Mouse (Mus musculus) hindbrain, postnatal 0 days (tissue): ENCODE data around the gene Snrpa. TPM values are rescaled to one million over a fixed set of nuclear protein-coding genes. Genes with fewer than 3 reads are reported as not detected.
A peak's percentile ranks its signal among the peaks of the same experiment; 100 is the strongest.

ENCODE experiments used
- ATAC-seq: fragments of 200-750 bp; cut with Nextera tagmentation; 2 replicates; pipeline ENCODE4 v1.8.0; 2017; ENCODE audit warnings: mild to moderate bottlenecking, moderate TSS enrichment, moderate library complexity
- DNase-seq: peaks from one replicate; pipeline ENCODE4 v3.0.0-alpha.2; 2015; ENCODE audit warnings: low spot score
- H3K27ac ChIP-seq: fragments of 300-500 bp; sonication (generic); 2 replicates; pipeline ENCODE4 v1.5.1; 2014; ENCODE audit warnings: mild to moderate bottlenecking
- H3K27me3 ChIP-seq: fragments of 300-500 bp; sonication (generic); 2 replicates; pipeline ENCODE4 v1.6.1; 2014; ENCODE audit warnings: low read length, mixed read lengths; ENCODE audit not compliant: insufficient read depth
- H3K36me3 ChIP-seq: fragments of 300-500 bp; sonication (generic); 2 replicates; pipeline ENCODE4 v1.6.1; 2014; ENCODE audit warnings: low read length, mixed read lengths; ENCODE audit not compliant: insufficient read depth
- H3K4me1 ChIP-seq: fragments of 300-500 bp; sonication (generic); 2 replicates; pipeline ENCODE4 v1.6.1; 2014; ENCODE audit warnings: antibody characterized with exemption, low read length, mixed read lengths; ENCODE audit not compliant: insufficient read depth
- H3K4me2 ChIP-seq: fragments of 300-500 bp; sonication (generic); 2 replicates; pipeline ENCODE4 v1.6.1; 2014; ENCODE audit warnings: low read depth, mild to moderate bottlenecking, low read length, moderate library complexity, mixed read lengths
- H3K4me3 ChIP-seq: fragments of 300-500 bp; sonication (generic); 2 replicates; pipeline ENCODE4 v1.5.1; 2014; ENCODE audit warnings: low read length
- H3K9ac ChIP-seq: fragments of 300-500 bp; sonication (generic); replicated peaks from 2 replicates; pipeline ENCODE4 v1.6.1; 2014; ENCODE audit warnings: mild to moderate bottlenecking, low read length, moderate library complexity, mixed read lengths
- H3K9me3 ChIP-seq: fragments of 300-500 bp; sonication (generic); 2 replicates; pipeline ENCODE4 v1.6.1; 2016; ENCODE audit warnings: low read length, mixed read lengths
- CTCF ChIP-seq: IDR thresholded peaks from 2 replicates; pipeline ENCODE4 v1.5.1; 2016; ENCODE audit warnings: antibody characterized with exemption, control low read depth, low read depth
- WGBS: fragments of 180-500 bp; shearing (Covaris S2); extraction: QIAGEN DNeasy Blood & Tissue Kit; methylation state at CpG from one replicate; pipeline ENCODE4 v1.1.7; 2014; 5-methylcytosine and 5-hydroxymethylcytosine counted together
- polyA plus RNA-seq: library from polyadenylated mRNA; unstranded; fragments of >200 nt; fragmentation: Nextera tagmentation; extraction: Ambion mirVana; gene quantifications from 2 replicates; pipeline ENCODE4 v1.2.1, GENCODE M21; 2015
- total RNA-seq: library from RNA; depleted of rRNA; stranded (reverse); fragments of >200 nt; gene quantifications from 2 replicates; pipeline ENCODE4 v1.2.3, GENCODE M21; 2014

Snrpa gene
- total and polyA plus RNA-seq, 2 experiments from 2014 or later = 128 to 147 TPM

GRCm38 (mm10) chr7:27168371-27168770, 27.7 kb downstream of the Snrpa start:
- 94% methylated on average over 5 of the region's 5 CpGs for WGBS
- no peak overlapping the region for H3K27ac ChIP-seq
- DNase-seq (no peak), ATAC-seq (no peak)
- H3K4me3 ChIP-seq = no peak overlapping the region
- TF ChIP-seq CTCF = no peak
- H3K27me3 ChIP-seq = no peaks in the 10 kb centered on the region
- no peak overlapping the region for H3K4me2 ChIP-seq
- peaks cover 25% of the 10 kb centered on the region for H3K4me1 ChIP-seq
- H3K9me3 ChIP-seq = no peaks in the 10 kb centered on the region
- peaks cover 16% of the 10 kb centered on the region; the same call in 1 of the 2 replicates for H3K36me3 ChIP-seq
- no peak overlapping the region for H3K9ac ChIP-seq

GRCm38 (mm10) chr7:27167475-27168094, 28.5 kb downstream of the Snrpa start:
- H3K4me3 ChIP-seq = peak overlapping the region; percentile 70
- WGBS = 67% methylated on average over 11 of the region's 11 CpGs
- ATAC-seq (no peak), DNase-seq (no peak)
- no peak for TF ChIP-seq CTCF
- no peaks in the 10 kb centered on the region for H3K9me3 ChIP-seq
- no peaks in the 10 kb centered on the region for H3K27me3 ChIP-seq
- H3K36me3 ChIP-seq = peaks cover 9% of the 10 kb centered on the region; the same call in 1 of the 2 replicates
- H3K4me2 ChIP-seq = peak overlapping the region; percentile 87
- H3K27ac ChIP-seq = peak overlapping the region; percentile 98
- peak overlapping the region; percentile 84; the same call in 1 of the 2 replicates for H3K9ac ChIP-seq
- peaks cover 33% of the 10 kb centered on the region for H3K4me1 ChIP-seq

GRCm38 (mm10) chr7:27166614-27167474, 29.2 kb downstream of the Snrpa start, which contains the start of gene Egln2:
TSS of gene Egln2 (minus strand) at chr7:27166802.
- Histone ChIP-seq H3K9me3 (no peaks in the 10 kb centered on the region), H3K4me2 (peak within 1 kb of the TSS; percentile 87), H3K4me1 (peaks cover 33% of the 10 kb centered on the region), H3K4me3 (peak within 1 kb of the TSS; percentile 70), H3K36me3 (0 out of 2 replicates have a peak, but pooled peaks cover 2% of the 10 kb centered on the region), H3K9ac (peak within 1 kb of the TSS; percentile 84), H3K27ac (peak within 1 kb of the TSS; percentile 98), H3K27me3 (no peaks in the 10 kb centered on the region)
- ATAC-seq (peak; percentile 83), DNase-seq (peak; percentile 97)
- 2% methylated on average over 53 of the region's 61 CpGs for WGBS
- TF ChIP-seq CTCF = no peak

- 0% methylated on average over 10 of the region's 43 CpGs for WGBS
These were observed 29.9 kb downstream of the Snrpa start for GRCm38 (mm10) chr7:27166229-27166613.

GRCm38 (mm10) chr7:27165696-27166095, 30.4 kb downstream of the Snrpa start:
- H3K4me1 ChIP-seq = peaks cover 33% of the 10 kb centered on the region

More at GRCm38 (mm10) chr7:27166229-27166613, 29.9 kb downstream of the Snrpa start:
- peak overlapping the region; percentile 84 for H3K9ac ChIP-seq
- no peaks in the 10 kb centered on the region for H3K36me3 ChIP-seq
- H3K27me3 ChIP-seq = no peaks in the 10 kb centered on the region
- H3K4me2 ChIP-seq = peak overlapping the region; percentile 87
- peaks cover 33% of the 10 kb centered on the region for H3K4me1 ChIP-seq
- ATAC-seq (peak; percentile 67), DNase-seq (peak; percentile 87)
- peak overlapping the region; percentile 70 for H3K4me3 ChIP-seq
- TF ChIP-seq CTCF = no peak
- no peaks in the 10 kb centered on the region for H3K9me3 ChIP-seq
- H3K27ac ChIP-seq = peak overlapping the region; percentile 98

GRCm38 (mm10) chr7:27165007-27165655, 30.9 kb downstream of the Snrpa start:
- H3K4me2 ChIP-seq = peak overlapping the region; percentile 87
- H3K36me3 ChIP-seq = no peaks in the 10 kb centered on the region
- H3K4me3 ChIP-seq = peak overlapping the region; percentile 70
- peaks cover 37% of the 10 kb centered on the region for H3K4me1 ChIP-seq
- H3K27ac ChIP-seq = peak overlapping the region; percentile 98; the same call in 1 of the 2 replicates
- ATAC-seq (peak; percentile 8; the same call in 1 of the 2 replicates), DNase-seq (no peak)
- H3K9me3 ChIP-seq = no peaks in the 10 kb centered on the region
- TF ChIP-seq CTCF = 0 out of 2 replicates have a peak, but pooled peaks have one; percentile 1
- no peaks in the 10 kb centered on the region for H3K27me3 ChIP-seq
- 69% methylated on average over 22 of the region's 23 CpGs for WGBS
- H3K9ac ChIP-seq = peak overlapping the region; percentile 84

More at GRCm38 (mm10) chr7:27165696-27166095, 30.4 kb downstream of the Snrpa start:
- DNase-seq = no peak
- no peaks in the 10 kb centered on the region for H3K36me3 ChIP-seq
- no peaks in the 10 kb centered on the region for H3K9me3 ChIP-seq
- peak overlapping the region; percentile 98 for H3K27ac ChIP-seq
- ATAC-seq = 0 out of 2 replicates have a peak, but pooled peaks have one; percentile 0
- no peaks in the 10 kb centered on the region for H3K27me3 ChIP-seq
- WGBS = 2% methylated on average over 8 of the region's 8 CpGs
- H3K4me3 ChIP-seq = peak overlapping the region; percentile 70
- TF ChIP-seq CTCF = no peak
- H3K4me2 ChIP-seq = peak overlapping the region; percentile 87
- peak overlapping the region; percentile 84 for H3K9ac ChIP-seq
